Mouse (Mus musculus) liver, embryonic 18 days (tissue): ENCODE data around the gene Vmn1r82. TPM values are rescaled to one million over a fixed set of nuclear protein-coding genes. Genes with fewer than 3 reads are reported as not detected.

ENCODE experiments used
- polyA plus RNA-seq: library from polyadenylated mRNA; depleted of rRNA; stranded (reverse); fragments of >200 nt; gene quantifications from 2 replicates; pipeline ENCODE4 v1.2.3, GENCODE M21; 2012; rRNA removed

Vmn1r82 gene
- not detected in 2 replicates for polyA plus RNA-seq

GRCm38 (mm10) chr7:12300130-12300529, at the start of gene Vmn1r82:
TSS of gene Vmn1r82 (plus strand) at chr7:12300430.

GRCm38 (mm10) chr7:12268169-12268568, 32.1 kb upstream of the Vmn1r82 start, which contains the start of gene Vmn1r81:
TSS of gene Vmn1r81 (minus strand) at chr7:12268269.

DNA sequence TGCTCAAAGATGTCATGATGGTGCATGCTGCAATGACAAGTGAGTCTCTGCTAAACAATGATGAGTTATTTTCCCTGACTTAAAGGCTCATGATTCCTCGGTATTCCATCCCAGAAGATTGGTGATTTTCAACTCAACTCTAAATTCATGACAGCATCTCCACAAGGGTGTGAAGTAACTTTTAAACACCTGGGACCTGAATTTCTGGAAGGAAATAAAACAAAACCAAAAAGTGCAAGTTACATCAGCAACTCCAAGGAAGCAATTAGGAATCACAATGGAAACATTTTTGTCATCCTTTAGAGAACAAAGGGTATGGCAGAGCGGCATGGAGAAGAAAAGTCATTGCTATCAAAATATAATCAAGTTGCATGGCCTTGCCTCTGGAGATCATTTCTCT, 29.2 kb downstream of the Vmn1r82 start, which contains the start of gene Vmn1r83:
TSS of gene Vmn1r83 (minus strand) at position 101 of the 400 bp plus-strand sequence.

Other genes with a start within 250 kb of the Vmn1r82 start
- not detected in 2 replicates for gene Vmn1r78, start 150.2 kb upstream of the Vmn1r82 start, polyA plus RNA-seq
- not detected in 2 replicates for gene Vmn1r79, start 129.2 kb upstream of the Vmn1r82 start, polyA plus RNA-seq
- gene Vmn1r80, start 111.1 kb upstream of the Vmn1r82 start, polyA plus RNA-seq: not detected in 2 replicates
- gene Vmn1r81, start 32.2 kb upstream of the Vmn1r82 start, polyA plus RNA-seq: not detected in 2 replicates
- not detected in 2 replicates for gene Vmn1r83, start 29.1 kb downstream of the Vmn1r82 start, polyA plus RNA-seq
- gene Vmn1r84, start 68.8 kb downstream of the Vmn1r82 start, polyA plus RNA-seq: not detected in 2 replicates
- 0.36 and 0.41 TPM in 2 replicates for gene Zfp551, start 122.3 kb downstream of the Vmn1r82 start, polyA plus RNA-seq
- gene Zfp606, start 177.9 kb downstream of the Vmn1r82 start, polyA plus RNA-seq: 1.7 and 1.9 TPM in 2 replicates
- gene 2900092C05Rik, start 212.1 kb downstream of the Vmn1r82 start, polyA plus RNA-seq: not detected in 2 replicates